Mouse (Mus musculus): Measurements from ENCODE around the gene Acsm5. TPM values are rescaled to one million over a fixed set of nuclear protein-coding genes. Genes with fewer than 3 reads are reported as not detected.
"Not testable (repeated sequence)": the region's sequence is repeated elsewhere in the genome, so short reads cannot be mapped to it uniquely, and the experiment has no call there.

The Acsm5 gene
- polyA plus RNA-seq, 1 experiment from 2014 or later: 0.64 TPM

DNA sequence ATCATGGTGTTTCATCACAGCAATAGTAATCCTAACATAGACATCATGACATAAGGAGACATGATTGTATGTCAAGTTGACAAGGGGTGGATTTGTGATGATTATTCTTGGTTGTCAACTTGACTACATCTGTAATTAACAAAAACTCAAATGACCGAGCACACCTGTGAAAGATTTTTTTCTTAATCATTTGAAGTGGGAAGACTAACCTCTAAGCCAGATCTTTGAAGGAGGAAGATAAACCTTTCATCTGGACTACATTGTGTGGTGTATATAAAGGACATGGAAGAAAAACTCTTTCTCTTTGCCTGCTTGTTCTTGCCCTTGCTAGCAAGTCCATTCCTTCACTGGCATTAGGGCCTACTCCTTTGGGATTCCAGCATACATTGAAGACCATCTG is 34.8 kb downstream of the Acsm5 start, which contains the start of gene Acsm2:
Gene Acsm2 (plus strand): TSS at position 301 of the 400 bp plus-strand sequence.
- no peak for ATAC-seq (replicated peaks; ENCODE audit: low FRiP score)
- no peaks in the 10 kb centered on the region for H3K27me3 ChIP-seq
- H3K9ac ChIP-seq: no peak within 1 kb of the TSS
- H3K36me3 ChIP-seq: no peaks in the 10 kb centered on the region
- no peaks in the 10 kb centered on the region for H3K4me1 ChIP-seq
- WGBS: 74% methylated on average over 1 of the region's 1 CpGs
- no peak within 1 kb of the TSS for H3K4me2 ChIP-seq
- no peak within 1 kb of the TSS for H3K4me3 ChIP-seq (replicated peaks)
- no peak within 1 kb of the TSS for H3K27ac ChIP-seq
- no peaks in the 10 kb centered on the region for H3K9me3 ChIP-seq (replicated peaks)

DNA sequence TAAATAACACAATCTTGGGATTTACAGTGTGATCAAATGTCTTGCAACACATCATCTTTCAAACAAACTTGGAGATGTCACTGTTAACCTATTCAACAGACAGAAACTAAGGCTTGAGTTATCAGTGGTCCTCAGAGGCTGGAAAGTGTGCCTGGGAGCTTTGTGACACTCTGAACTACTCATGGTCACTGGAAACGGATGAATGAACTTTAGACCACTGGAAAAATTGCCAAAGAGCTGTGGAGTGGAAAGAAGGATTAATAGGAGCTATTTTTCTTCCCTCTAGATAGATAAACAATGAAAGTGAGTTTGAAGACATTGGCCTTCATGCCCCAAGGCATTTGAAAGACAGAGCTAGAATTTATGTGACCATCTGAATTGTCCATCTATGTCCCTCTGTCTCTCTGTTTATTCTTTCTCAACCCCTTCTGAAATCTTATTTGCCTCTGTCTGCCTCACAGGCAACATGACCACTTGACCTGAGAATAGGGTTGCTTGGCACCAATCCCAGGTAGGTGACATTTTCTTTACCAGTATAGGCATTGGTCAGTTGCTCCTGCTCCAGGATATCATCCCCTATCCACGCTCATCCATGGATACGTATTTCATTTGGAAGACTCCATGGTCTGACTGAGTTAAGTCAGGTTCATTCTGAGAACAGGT is 40.7 kb downstream of the Acsm5 start:
- no peaks in the 10 kb centered on the region for H3K36me3 ChIP-seq
- 65% methylated on average over 3 of the region's 3 CpGs for WGBS
- no peaks in the 10 kb centered on the region for H3K9me3 ChIP-seq (replicated peaks)
- H3K4me3 ChIP-seq (replicated peaks): no peak overlapping the region
- no peak overlapping the region for H3K27ac ChIP-seq
- H3K4me1 ChIP-seq: no peaks in the 10 kb centered on the region
- ATAC-seq (replicated peaks; ENCODE audit: low FRiP score): no peak
- no peaks in the 10 kb centered on the region for H3K27me3 ChIP-seq
- H3K9ac ChIP-seq: no peak overlapping the region
- no peak overlapping the region for H3K4me2 ChIP-seq

DNA sequence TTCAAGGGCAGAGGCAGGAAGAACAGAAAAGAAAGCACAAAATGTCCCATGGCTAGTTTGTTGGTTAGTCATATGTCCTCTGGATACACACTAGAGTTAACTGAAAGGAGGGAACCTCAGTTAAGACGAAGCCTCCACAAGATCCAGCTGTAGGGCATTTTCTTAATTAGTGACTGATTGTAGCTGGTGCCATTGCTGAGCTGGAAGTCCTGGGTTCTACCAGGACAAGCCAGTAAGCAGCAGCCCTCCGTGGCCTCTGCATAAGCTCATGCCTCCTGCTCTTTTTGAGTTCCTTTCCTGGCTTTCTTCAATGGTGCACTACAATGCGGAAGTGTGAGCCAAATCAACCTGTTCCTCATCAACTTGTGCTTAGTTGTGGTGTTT is 41.2 kb downstream of the Acsm5 start:
- H3K27ac ChIP-seq: no peak overlapping the region
- no peaks in the 10 kb centered on the region for H3K9me3 ChIP-seq (replicated peaks)
- no peak overlapping the region for H3K4me3 ChIP-seq (replicated peaks)
- H3K9ac ChIP-seq: no peak overlapping the region
- no peaks in the 10 kb centered on the region for H3K4me1 ChIP-seq
- no peak overlapping the region for H3K4me2 ChIP-seq
- H3K36me3 ChIP-seq: no peaks in the 10 kb centered on the region
- no peak for ATAC-seq (replicated peaks; ENCODE audit: low FRiP score)
- 80% methylated on average over 3 of the region's 3 CpGs for WGBS
- H3K27me3 ChIP-seq: no peaks in the 10 kb centered on the region

DNA sequence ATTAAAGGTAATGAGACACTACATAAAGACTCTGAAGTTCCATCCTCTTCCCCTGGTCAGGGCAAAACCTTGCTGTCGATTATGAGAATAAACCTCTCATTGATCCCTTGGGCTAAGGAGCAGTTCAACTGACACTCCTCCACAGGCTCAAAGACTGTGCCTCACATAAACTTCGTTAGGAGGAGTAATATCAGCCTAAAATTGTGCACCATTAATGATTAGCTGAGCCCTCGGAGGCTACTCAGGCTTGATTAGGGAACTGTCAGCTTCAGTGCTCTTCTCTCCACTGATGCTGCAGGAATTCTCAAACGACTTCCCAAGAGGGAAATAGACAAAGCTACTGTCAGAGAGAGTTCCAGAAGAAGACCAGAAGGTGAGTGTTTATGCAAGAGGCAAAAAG is 42.2 kb downstream of the Acsm5 start:
- 48% methylated on average over 4 of the region's 4 CpGs for WGBS
- peak; percentile 70 for ATAC-seq (replicated peaks; ENCODE audit: low FRiP score)

DNA sequence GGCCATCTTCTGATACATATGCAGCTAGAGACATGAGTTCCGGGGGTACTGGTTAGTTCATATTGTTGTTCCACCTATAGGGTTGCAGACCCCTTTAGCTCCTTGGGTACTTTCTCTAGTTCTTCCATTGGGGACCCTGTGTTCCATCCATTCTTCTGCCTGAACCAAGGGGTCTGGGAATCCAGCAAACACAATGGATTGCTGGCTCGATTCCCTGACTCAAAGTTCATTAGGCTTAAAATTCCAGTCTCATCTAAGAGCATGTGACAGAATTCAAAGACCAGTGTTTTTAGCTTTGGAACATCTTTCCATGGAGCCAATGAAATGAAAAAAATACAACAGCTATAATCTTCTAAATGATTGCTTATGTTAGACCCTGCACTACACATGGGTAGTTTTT is 43.2 kb downstream of the Acsm5 start:
- not testable (repeated sequence) for H3K27me3 ChIP-seq; H3K9ac ChIP-seq; H3K4me2 ChIP-seq; H3K4me1 ChIP-seq; H3K36me3 ChIP-seq; H3K4me3 ChIP-seq (replicated peaks); H3K9me3 ChIP-seq (replicated peaks); ATAC-seq (replicated peaks; ENCODE audit: low FRiP score); H3K27ac ChIP-seq
- 88% methylated on average over 2 of the region's 2 CpGs for WGBS

More for the DNA sequence above, 42.2 kb downstream of the Acsm5 start:
- no peak overlapping the region for H3K27ac ChIP-seq
- H3K27me3 ChIP-seq: no peaks in the 10 kb centered on the region
- H3K4me3 ChIP-seq (replicated peaks): no peak overlapping the region
- H3K4me2 ChIP-seq: no peak overlapping the region
- H3K36me3 ChIP-seq: no peaks in the 10 kb centered on the region
- no peaks in the 10 kb centered on the region for H3K4me1 ChIP-seq
- H3K9me3 ChIP-seq (replicated peaks): no peaks in the 10 kb centered on the region
- no peak overlapping the region for H3K9ac ChIP-seq

DNA sequence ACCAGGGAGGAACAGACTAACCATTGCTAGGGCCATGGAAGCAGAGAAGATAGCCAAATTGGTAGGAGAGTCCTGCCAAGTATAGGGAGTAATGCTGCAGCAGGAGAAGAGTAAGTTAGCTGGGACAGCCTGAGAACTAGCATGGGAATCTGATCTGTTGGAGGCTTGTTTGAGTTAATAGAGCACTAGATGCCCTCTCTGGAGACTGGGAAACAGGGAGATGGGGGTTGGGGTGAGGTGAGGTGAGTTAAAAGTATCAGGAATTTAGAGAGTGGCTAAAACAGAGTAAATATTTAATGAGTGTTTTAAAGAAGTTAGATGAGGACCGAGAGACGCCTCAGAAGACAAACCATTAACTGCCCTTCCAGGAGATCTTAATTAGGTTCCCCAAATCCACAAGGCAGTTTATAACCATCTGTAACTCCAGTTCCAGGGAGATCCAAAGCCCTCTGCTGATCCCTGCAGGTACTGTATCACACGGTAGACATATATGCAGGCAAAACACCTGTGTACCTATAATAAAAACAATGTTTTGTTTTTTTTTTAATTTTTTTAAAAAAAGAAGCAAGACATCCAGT is 75.4 kb downstream of the Acsm5 start:
- no peak overlapping the region for H3K9ac ChIP-seq
- no peak overlapping the region for H3K4me3 ChIP-seq (replicated peaks)
- H3K9me3 ChIP-seq (replicated peaks): no peaks in the 10 kb centered on the region
- WGBS: 69% methylated on average over 3 of the region's 3 CpGs
- H3K4me2 ChIP-seq: no peak overlapping the region
- H3K27me3 ChIP-seq: no peaks in the 10 kb centered on the region
- 0 out of 2 replicates have a peak overlapping the region, but pooled peaks have one; percentile 41 for H3K27ac ChIP-seq
- H3K36me3 ChIP-seq: no peaks in the 10 kb centered on the region
- peak; percentile 58; the same call in 1 of the 2 replicates for ATAC-seq (replicated peaks; ENCODE audit: low FRiP score)
- no peaks in the 10 kb centered on the region for H3K4me1 ChIP-seq

Other genes starting within 250 kb of the Acsm5 start
- 0.14 TPM in 1 of 2 replicates, not detected in the other for gene Gp2, start 60.2 kb upstream of the Acsm5 start, polyA plus RNA-seq (2015; fragmentation: Nextera tagmentation; extraction: Ambion mirVana)
- gene Umod, start 40.2 kb upstream of the Acsm5 start, polyA plus RNA-seq (2015; fragmentation: Nextera tagmentation; extraction: Ambion mirVana): 3.5 and 4.6 TPM in 2 replicates
- 0.06 and 0.10 TPM in 2 replicates for gene Pdilt, start 4.0 kb downstream of the Acsm5 start, polyA plus RNA-seq (2015; fragmentation: Nextera tagmentation; extraction: Ambion mirVana)
- gene Acsm2, start 34.9 kb downstream of the Acsm5 start, polyA plus RNA-seq (2015; fragmentation: Nextera tagmentation; extraction: Ambion mirVana): 26.0 and 29.4 TPM in 2 replicates
- gene Acsm1, start 87.6 kb downstream of the Acsm5 start, polyA plus RNA-seq (2015; fragmentation: Nextera tagmentation; extraction: Ambion mirVana): 2.1 and 2.6 TPM in 2 replicates
- not detected in 2 replicates for gene Acsm4, start 170.6 kb downstream of the Acsm5 start, polyA plus RNA-seq (2015; fragmentation: Nextera tagmentation; extraction: Ambion mirVana)
- 77.0 and 80.1 TPM in 2 replicates for gene Thumpd1, start 201.3 kb downstream of the Acsm5 start, polyA plus RNA-seq (2015; fragmentation: Nextera tagmentation; extraction: Ambion mirVana)
- gene Acsm3, start 241.5 kb downstream of the Acsm5 start, polyA plus RNA-seq (2015; fragmentation: Nextera tagmentation; extraction: Ambion mirVana): 0.61 and 1.3 TPM in 2 replicates